Comparison of ENCODE assay signal across 27 mouse cellular contexts in genomic region chr2:105953862-105954261, GRCm38 (mm10). TPM values are rescaled to one million over a fixed set of nuclear protein-coding genes. Genes with fewer than 3 reads are reported as not detected.
A peak's percentile ranks its signal among the peaks of the same experiment; 100 is the strongest.
DNase-seq lines count a peak whose midpoint lies in the region; ATAC-seq and TF ChIP-seq lines count a peak whose summit lies in the region.
"Had no signal": no experiment of that assay in that cellular context is flagged by ENCODE, and none has a peak within 500 bp of the region (broad histone marks: within the 10 kb centered on the region; RNA-seq: fewer than 3 reads in every experiment).

No protein-coding gene starts in this region.

- H3K4me2 ChIP-seq in heart, embryonic 14.5 days (ENCODE audit: low read length) = peak overlapping the region; percentile 13; the same call in 1 of the 2 replicates
- H3K4me2 ChIP-seq in liver, embryonic 13.5 days = no peak overlapping the region
- H3K4me2 ChIP-seq in liver, postnatal 0 days (ENCODE audit: low read depth, low read length) = no peak overlapping the region
- H3K4me2 ChIP-seq: embryonic facial prominence, embryonic 13.5 days; embryonic facial prominence, embryonic 15.5 days; forebrain, embryonic 12.5 days had no signal

- peaks cover 1% of the 10 kb centered on the region; the same call in 1 of the 2 replicates for H3K79me2 ChIP-seq in MEL (ENCODE audit: control insufficient read depth, insufficient read depth, low read length, poor library complexity)

- H3K27ac ChIP-seq in heart, embryonic 14.5 days (replicated peaks in 1 of 2; ENCODE audit: control insufficient read depth in 1 of 2, insufficient read depth in 1 of 2, low read depth in 2 of 2, low read length in 2 of 2) = 0 out of 4 replicates have a peak overlapping the region, but pooled peaks of 1 of the 2 experiments have one; percentile 14
- H3K27ac ChIP-seq in liver, embryonic 13.5 days = no peak overlapping the region
- no peak overlapping the region for H3K27ac ChIP-seq in liver, postnatal 0 days (ENCODE audit: low read depth)
- no peak overlapping the region for H3K27ac ChIP-seq in MEL (ENCODE audit: control insufficient read depth, low read depth, low read length)
- H3K27ac ChIP-seq: embryonic facial prominence, embryonic 13.5 days; embryonic facial prominence, embryonic 15.5 days; forebrain, embryonic 10.5 days; forebrain, embryonic 12.5 days had no signal

- no peak overlapping the region for H3K4me3 ChIP-seq in heart, embryonic 14.5 days (ENCODE audit: control insufficient read depth in 1 of 2, insufficient read depth in 1 of 2, low read depth in 1 of 2, low read length in 2 of 2)
- no peak overlapping the region for H3K4me3 ChIP-seq in liver, embryonic 13.5 days (replicated peaks)
- no peak overlapping the region for H3K4me3 ChIP-seq in liver, postnatal 0 days (ENCODE audit: low read depth, low read length)
- no peak overlapping the region for H3K4me3 ChIP-seq in MEL (ENCODE audit: control insufficient read depth in 1 of 2, insufficient read depth in 1 of 2, low read depth in 2 of 2, low read length in 2 of 2)
- H3K4me3 ChIP-seq: embryonic facial prominence, embryonic 13.5 days; embryonic facial prominence, embryonic 15.5 days; erythroblast, embryonic 14.5 days; forebrain, embryonic 10.5 days; forebrain, embryonic 12.5 days had no signal

- no peak for TF ChIP-seq EP300 in liver, postnatal 0 days (IDR thresholded peaks at IDR 0.05; ENCODE audit: low read depth)
- TF ChIP-seq EP300 in MEL (IDR thresholded peaks at IDR 0.05; ENCODE audit: low read depth in 1 of 2, low read length in 2 of 2) = no peak

- no peak for TF ChIP-seq RAD21 in MEL (IDR thresholded peaks at IDR 0.05; ENCODE audit: low read depth, low read length)

- DNase-seq in heart, postnatal 4 days = no peak
- no peak for DNase-seq in liver, embryonic 13.5 days
- DNase-seq in liver, postnatal 0 days = no peak
- DNase-seq in MEL (ENCODE audit: low read depth, low spot score) = no peak
- DNase-seq in kidney, postnatal 4 days = no peak
- DNase-seq: adrenal gland, adult 2 months; adrenal gland, postnatal 10 days; adrenal gland, postnatal 25 days; B cell, adult 2 months; cerebellum, adult 11 months; cerebellum, adult 18-20 months; cerebellum, adult 8-10 months; cerebellum, adult 9-11 months; cerebellum, postnatal 14 days; cerebellum, postnatal 36 days; embryo, embryonic 11 days had no signal

- no peak for ATAC-seq in heart, embryonic 14.5 days (ENCODE audit: insufficient number of reproducible peaks, insufficient read depth, low FRiP score, low read depth)
- ATAC-seq in liver, embryonic 13.5 days (ENCODE audit: low read depth) = peak; percentile 54; the same call in 1 of the 2 replicates
- ATAC-seq in liver, postnatal 0 days = no peak
- ATAC-seq: CD4-positive, CD25-positive, alpha-beta regulatory T cell, adult 4 months; forebrain, embryonic 14.5 days; forebrain, embryonic 16.5 days had no signal

- H3K36me3 ChIP-seq in heart, embryonic 14.5 days (ENCODE audit: control insufficient read depth, insufficient read depth, low read length) = 0 out of 2 replicates have a peak, but pooled peaks cover 2% of the 10 kb centered on the region
- 0 out of 2 replicates have a peak, but pooled peaks cover 4% of the 10 kb centered on the region for H3K36me3 ChIP-seq in liver, embryonic 13.5 days
- H3K36me3 ChIP-seq in liver, postnatal 0 days (replicated peaks; ENCODE audit: insufficient read depth, low read length) = no peaks in the 10 kb centered on the region; the same call in 1 of the 2 replicates
- peaks cover 4 to 15% of the 10 kb centered on the region in 2 experiments for H3K36me3 ChIP-seq in MEL (ENCODE audit: control insufficient read depth in 1 of 2, insufficient read depth in 2 of 2, low read length in 2 of 2)
- H3K36me3 ChIP-seq: embryonic facial prominence, embryonic 15.5 days; forebrain, embryonic 12.5 days had no signal

- no peak for TF ChIP-seq CTCF in liver, postnatal 0 days (IDR thresholded peaks at IDR 0.05; ENCODE audit: low read depth)
- no peak for TF ChIP-seq CTCF in MEL (IDR thresholded peaks at IDR 0.05 in 2 of 3, conservative IDR thresholded peaks at IDR 0.05 in 1 of 3; ENCODE audit: control insufficient read depth in 1 of 3, insufficient read depth in 1 of 3, low read depth in 2 of 3, low read length in 3 of 3, poor library complexity in 1 of 3, severe bottlenecking in 1 of 3)

- H3K4me1 ChIP-seq in heart, embryonic 14.5 days (ENCODE audit: control insufficient read depth in 2 of 2, insufficient read depth in 2 of 2, low read length in 2 of 2) = peaks cover 3 to 7% of the 10 kb centered on the region in 2 experiments
- peaks cover 8% of the 10 kb centered on the region for H3K4me1 ChIP-seq in liver, embryonic 13.5 days (replicated peaks)
- peaks cover 5% of the 10 kb centered on the region; the same call in 1 of the 2 replicates for H3K4me1 ChIP-seq in liver, postnatal 0 days (ENCODE audit: insufficient read depth)
- H3K4me1 ChIP-seq in MEL (ENCODE audit: control insufficient read depth in 1 of 2, insufficient read depth in 2 of 2, low read length in 2 of 2) = peaks cover 9 to 16% of the 10 kb centered on the region in 2 experiments
- H3K4me1 ChIP-seq: embryonic facial prominence, embryonic 13.5 days; embryonic facial prominence, embryonic 15.5 days; forebrain, embryonic 10.5 days; forebrain, embryonic 12.5 days had no signal

- no peaks in the 10 kb centered on the region for H3K9me3 ChIP-seq in heart, embryonic 14.5 days (ENCODE audit: control insufficient read depth, low read length)
- no peaks in the 10 kb centered on the region for H3K9me3 ChIP-seq in liver, embryonic 13.5 days (replicated peaks)
- no peaks in the 10 kb centered on the region for H3K9me3 ChIP-seq in liver, postnatal 0 days (ENCODE audit: low read length)
- no peaks in the 10 kb centered on the region for H3K9me3 ChIP-seq in MEL (replicated peaks; ENCODE audit: insufficient read depth, low read length)
- H3K9me3 ChIP-seq: embryonic facial prominence, embryonic 13.5 days; embryonic facial prominence, embryonic 15.5 days; forebrain, embryonic 10.5 days; forebrain, embryonic 12.5 days; G1E had no signal

- no peak overlapping the region for H3K9ac ChIP-seq in heart, embryonic 14.5 days (ENCODE audit: low read length)
- no peak overlapping the region for H3K9ac ChIP-seq in liver, embryonic 13.5 days
- no peak overlapping the region for H3K9ac ChIP-seq in liver, postnatal 0 days (replicated peaks)
- H3K9ac ChIP-seq in MEL (ENCODE audit: control insufficient read depth, low read depth, low read length, poor library complexity, severe bottlenecking) = no peak overlapping the region
- H3K9ac ChIP-seq: embryonic facial prominence, embryonic 13.5 days; embryonic facial prominence, embryonic 15.5 days; forebrain, embryonic 12.5 days had no signal

- H3K27me3 ChIP-seq in heart, embryonic 14.5 days (ENCODE audit: control insufficient read depth, insufficient read depth, low read length) = no peaks in the 10 kb centered on the region
- H3K27me3 ChIP-seq in liver, embryonic 13.5 days = no peaks in the 10 kb centered on the region
- H3K27me3 ChIP-seq in liver, postnatal 0 days (ENCODE audit: insufficient read depth, low read length) = no peaks in the 10 kb centered on the region
- no peaks in the 10 kb centered on the region for H3K27me3 ChIP-seq in MEL (ENCODE audit: control insufficient read depth in 1 of 2, insufficient read depth in 2 of 2, low read length in 2 of 2)
- H3K27me3 ChIP-seq: CH12.LX; embryonic facial prominence, embryonic 13.5 days; embryonic facial prominence, embryonic 15.5 days; forebrain, embryonic 12.5 days had no signal

- no peak for TF ChIP-seq POLR2A in MEL (IDR thresholded peaks at IDR 0.05; ENCODE audit: control insufficient read depth in 1 of 2, insufficient read depth in 1 of 2, low read depth in 1 of 2, low read length in 2 of 2, poor library complexity in 1 of 2)

- WGBS in heart, embryonic 14.5 days = 27% methylated on average over 4 of the region's 4 CpGs
- 38% methylated on average over 4 of the region's 4 CpGs for WGBS in liver, embryonic 13.5 days (ENCODE audit: insufficient replicate concordance)
- 71% methylated on average over 4 of the region's 4 CpGs for WGBS in liver, postnatal 0 days (ENCODE audit: insufficient replicate concordance)

TF ChIP-seq in MEL, 35 proteins besides CTCF, POLR2A, EP300 and RAD21:
- TF ChIP-seq GATA1 (IDR thresholded peaks at IDR 0.05; ENCODE audit: low read depth, low read length) (peak; percentile 35; the same call in 1 of the 2 replicates), MYB (IDR thresholded peaks at IDR 0.05; ENCODE audit: low read depth, low read length) (no peak)
TF ChIP-seq in MEL: peak in this region for 1.

RNA-seq across cellular contexts. Expression of gene Immp1l, which starts 49.4 kb away (rescaled TPM):
- polyA plus RNA-seq in heart, embryonic 14.5 days (2014; fragmentation: Nextera tagmentation; extraction: Ambion mirVana) = 130 and 141 TPM in 2 replicates
- 10 to 100 TPM; 61.1 to 66.3 TPM for total RNA-seq in heart, postnatal 4 days (2021)
- 80.5 and 84.1 TPM in 2 replicates for polyA plus RNA-seq in liver, embryonic 13.5 days (2015; fragmentation: Nextera tagmentation; extraction: Ambion mirVana)
- polyA plus RNA-seq in liver, postnatal 0 days (2015; fragmentation: Nextera tagmentation; extraction: Ambion mirVana) = 64.4 and 68.9 TPM in 2 replicates
- total RNA-seq in MEL (2012; rRNA removed) = 49.8 and 55.4 TPM in 2 replicates
- 100 to 1,000 TPM in 1 of 2 experiments, 10 to 100 TPM in 1; 44.7 to 156 TPM for polyA plus RNA-seq in MEL (2012; ENCODE audit: insufficient read depth in 1 of 2, insufficient read length in 2 of 2, low read depth in 1 of 2, low replicate concordance in 2 of 2, missing spikeins in 1 of 2)

RNA-seq across cellular contexts. Expression of gene Dnajc24, which starts 49.5 kb away (rescaled TPM):
- polyA plus RNA-seq in heart, embryonic 14.5 days (2014; fragmentation: Nextera tagmentation; extraction: Ambion mirVana) = 27.8 and 28.8 TPM in 2 replicates
- 10 to 100 TPM; 19.2 to 20.3 TPM for total RNA-seq in heart, postnatal 4 days (2021)
- 21.3 and 29.4 TPM in 2 replicates for polyA plus RNA-seq in liver, embryonic 13.5 days (2015; fragmentation: Nextera tagmentation; extraction: Ambion mirVana)
- polyA plus RNA-seq in liver, postnatal 0 days (2015; fragmentation: Nextera tagmentation; extraction: Ambion mirVana) = 15.4 and 15.9 TPM in 2 replicates
- 30.3 and 31.9 TPM in 2 replicates for total RNA-seq in MEL (2012; rRNA removed)
- polyA plus RNA-seq in MEL (2012; ENCODE audit: insufficient read depth in 1 of 2, insufficient read length in 2 of 2, low read depth in 1 of 2, low replicate concordance in 2 of 2, missing spikeins in 1 of 2) = 10 to 100 TPM in 1 of 2 experiments, not detected in 1; 28.7 TPM

RNA-seq across cellular contexts. Expression of gene Elp4, which starts 49.5 kb away (rescaled TPM):
- polyA plus RNA-seq in heart, embryonic 14.5 days (2014; fragmentation: Nextera tagmentation; extraction: Ambion mirVana) = 18.7 and 19.6 TPM in 2 replicates
- total RNA-seq in heart, postnatal 4 days (2021) = 10 to 100 TPM; 18.8 TPM
- polyA plus RNA-seq in liver, embryonic 13.5 days (2015; fragmentation: Nextera tagmentation; extraction: Ambion mirVana) = 19.7 and 23.3 TPM in 2 replicates
- polyA plus RNA-seq in liver, postnatal 0 days (2015; fragmentation: Nextera tagmentation; extraction: Ambion mirVana) = 8.0 and 9.7 TPM in 2 replicates
- total RNA-seq in MEL (2012; rRNA removed) = 16.0 and 17.8 TPM in 2 replicates
- 10 to 100 TPM in 1 of 2 experiments, not detected in 1; 15.8 TPM for polyA plus RNA-seq in MEL (2012; ENCODE audit: insufficient read depth in 1 of 2, insufficient read length in 2 of 2, low read depth in 1 of 2, low replicate concordance in 2 of 2, missing spikeins in 1 of 2)
